Mouse (Mus musculus): ENCODE data around the gene Ppef1. TPM values are rescaled to one million over a fixed set of nuclear protein-coding genes. Genes with fewer than 3 reads are reported as not detected.

Ppef1 gene
- polyA plus RNA-seq, 1 experiment from 2014 or later: 0.21 TPM

DNA sequence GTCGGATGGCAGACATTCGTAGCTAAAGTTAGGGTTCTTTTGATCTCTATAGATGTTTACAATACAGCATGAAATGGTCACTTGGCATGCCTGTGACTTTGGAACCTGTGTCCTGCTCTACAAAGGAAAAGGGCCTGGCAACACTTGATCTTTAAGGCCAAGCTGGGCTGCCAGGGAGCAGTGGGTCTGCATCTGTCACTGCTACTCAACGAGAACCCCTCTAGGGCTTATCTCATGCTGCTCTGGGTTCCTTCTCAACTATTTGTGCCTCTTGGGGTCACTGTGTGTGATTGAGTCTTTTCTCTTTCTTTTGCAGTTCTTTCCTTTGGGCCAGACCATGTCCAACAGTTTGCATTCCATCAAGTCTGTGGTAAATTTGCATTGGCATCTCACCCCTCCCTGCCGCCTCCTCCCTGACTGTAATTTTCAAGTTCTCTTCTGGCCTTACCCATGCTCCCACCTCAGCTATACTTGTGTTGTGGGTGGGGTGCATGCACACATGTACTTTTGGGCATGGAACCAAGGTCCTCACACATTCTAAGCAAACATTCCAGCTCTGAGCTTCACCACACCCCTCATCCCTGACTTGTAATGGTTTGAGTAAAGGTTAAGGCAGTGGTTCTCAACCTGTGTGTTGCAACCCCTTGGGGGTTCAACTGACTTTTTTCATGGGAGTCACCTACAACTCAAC lies 151.3 kb downstream of the Ppef1 start:
- 79% methylated on average over 4 of the region's 4 CpGs for WGBS
- Histone ChIP-seq H3K27ac (ENCODE audit: low read length) (no peak overlapping the region; the same call in 1 of the 2 replicates), H3K27me3 (ENCODE audit: control insufficient read depth, insufficient read depth, low read length) (no peaks in the 10 kb centered on the region), H3K4me1 (ENCODE audit: control insufficient read depth, insufficient read depth, low read length) (no peaks in the 10 kb centered on the region), H3K9ac (ENCODE audit: low read length) (no peak overlapping the region), H3K4me3 (replicated peaks; ENCODE audit: low read length) (no peak overlapping the region), H3K9me3 (replicated peaks; ENCODE audit: control insufficient read depth, low read length) (no peaks in the 10 kb centered on the region), H3K4me2 (ENCODE audit: low read depth, low read length) (no peak overlapping the region), H3K36me3 (ENCODE audit: control insufficient read depth, insufficient read depth, low read length) (no peaks in the 10 kb centered on the region)
- ATAC-seq (ENCODE audit: insufficient read depth, low FRiP score): no peak

DNA sequence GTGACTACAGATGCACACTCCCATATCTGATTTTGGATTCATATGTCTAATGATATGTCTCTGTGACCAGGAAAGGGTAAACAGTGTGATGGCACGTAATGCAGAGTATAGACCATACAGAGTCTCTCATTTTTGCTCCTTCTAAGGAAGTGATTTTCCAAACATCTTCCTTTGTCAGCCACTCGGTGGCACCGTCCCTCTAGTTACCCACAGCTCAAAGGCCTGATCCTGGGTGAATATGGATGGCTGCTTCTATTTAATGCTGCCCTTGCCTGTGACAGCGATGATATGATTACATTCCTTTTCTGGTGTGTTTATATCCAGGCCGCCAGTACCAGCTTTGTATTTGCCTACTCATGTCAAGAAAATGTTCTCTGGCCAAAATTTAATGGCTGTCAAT lies 152.0 kb downstream of the Ppef1 start:
- ATAC-seq (ENCODE audit: insufficient read depth, low FRiP score): no peak
- 69% methylated on average over 5 of the region's 5 CpGs for WGBS
- H3K9ac ChIP-seq (ENCODE audit: low read length): no peak overlapping the region
- no peak overlapping the region for H3K4me2 ChIP-seq (ENCODE audit: low read depth, low read length)
- no peaks in the 10 kb centered on the region for H3K4me1 ChIP-seq (ENCODE audit: control insufficient read depth, insufficient read depth, low read length)
- no peaks in the 10 kb centered on the region for H3K36me3 ChIP-seq (ENCODE audit: control insufficient read depth, insufficient read depth, low read length)
- H3K4me3 ChIP-seq (replicated peaks; ENCODE audit: low read length): no peak overlapping the region
- no peaks in the 10 kb centered on the region for H3K27me3 ChIP-seq (ENCODE audit: control insufficient read depth, insufficient read depth, low read length)
- no peaks in the 10 kb centered on the region for H3K9me3 ChIP-seq (replicated peaks; ENCODE audit: control insufficient read depth, low read length)
- H3K27ac ChIP-seq (ENCODE audit: low read length): no peak overlapping the region

Other genes with a start within 250 kb of the Ppef1 start
- gene Phka2, start 233.6 kb downstream of the Ppef1 start, polyA plus RNA-seq (2015; fragmentation: Nextera tagmentation; extraction: Ambion mirVana): 15.4 and 16.3 TPM in 2 replicates
- 0.03 and 0.04 TPM in 2 replicates for gene Rs1, start 32.2 kb upstream of the Ppef1 start, polyA plus RNA-seq (2015; fragmentation: Nextera tagmentation; extraction: Ambion mirVana)
- gene Gja6, start 171.3 kb upstream of the Ppef1 start, polyA plus RNA-seq (2015; fragmentation: Nextera tagmentation; extraction: Ambion mirVana): 0.19 and 0.48 TPM in 2 replicates